Mouse (Mus musculus) spleen, adult 10 weeks (tissue): Measurements from ENCODE around the gene D10Jhu81e. TPM values are rescaled to one million over a fixed set of nuclear protein-coding genes. Genes with fewer than 3 reads are reported as not detected.

Source experiments
- polyA plus RNA-seq: library from polyadenylated mRNA; stranded (reverse); fragments of 350-450 nt; fragmentation: Illumina TruSeq; extraction: RNeasy Lipid Tissue Mini Kit (QIAGEN cat#74804); gene quantifications from one replicate; pipeline ENCODE4 v1.2.3, GENCODE M21; 2015; ENCODE audit warnings: low replicate concordance; ENCODE audit not compliant: insufficient read depth

D10Jhu81e gene
- polyA plus RNA-seq = 16.5 TPM

DNA sequence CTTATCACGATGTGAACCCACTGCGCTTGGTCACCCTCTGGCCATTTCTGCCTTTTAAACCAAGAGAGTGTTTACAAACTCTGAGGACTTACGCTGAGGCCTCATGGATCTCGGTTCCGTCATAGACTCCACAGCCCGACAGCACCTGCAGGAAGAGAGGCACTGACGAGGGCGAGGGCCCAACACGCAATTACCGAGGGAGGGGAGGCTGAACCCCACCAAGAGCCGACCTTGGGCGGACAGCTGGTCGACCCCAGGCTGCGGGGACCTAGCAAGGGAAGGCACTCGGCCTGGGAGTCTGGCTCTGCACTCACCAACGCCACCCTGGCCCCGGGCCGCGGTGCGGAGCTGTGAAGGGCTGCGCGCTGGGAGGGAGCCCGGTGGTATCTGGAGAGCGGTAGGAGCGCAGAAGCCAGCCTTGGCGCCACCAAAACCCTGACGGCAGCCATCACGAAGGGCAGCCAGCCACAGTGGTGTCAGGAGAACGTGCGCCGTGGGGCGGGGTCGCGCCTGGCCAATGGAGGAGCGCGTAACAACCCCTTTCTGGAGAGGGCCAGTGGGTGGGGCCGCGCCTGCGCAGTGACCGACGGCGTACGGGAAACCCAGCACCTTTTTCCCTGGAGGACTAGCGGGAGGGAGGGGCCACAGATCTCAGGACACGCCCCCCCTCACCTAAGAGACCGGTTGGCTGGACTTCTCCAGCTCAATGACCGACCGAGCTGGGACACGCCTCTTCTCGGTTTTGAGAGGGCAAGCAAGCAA, at the start of gene D10Jhu81e:
Gene D10Jhu81e, minus strand, starts transcription at position 502 of the 762 bp plus-strand sequence.

DNA sequence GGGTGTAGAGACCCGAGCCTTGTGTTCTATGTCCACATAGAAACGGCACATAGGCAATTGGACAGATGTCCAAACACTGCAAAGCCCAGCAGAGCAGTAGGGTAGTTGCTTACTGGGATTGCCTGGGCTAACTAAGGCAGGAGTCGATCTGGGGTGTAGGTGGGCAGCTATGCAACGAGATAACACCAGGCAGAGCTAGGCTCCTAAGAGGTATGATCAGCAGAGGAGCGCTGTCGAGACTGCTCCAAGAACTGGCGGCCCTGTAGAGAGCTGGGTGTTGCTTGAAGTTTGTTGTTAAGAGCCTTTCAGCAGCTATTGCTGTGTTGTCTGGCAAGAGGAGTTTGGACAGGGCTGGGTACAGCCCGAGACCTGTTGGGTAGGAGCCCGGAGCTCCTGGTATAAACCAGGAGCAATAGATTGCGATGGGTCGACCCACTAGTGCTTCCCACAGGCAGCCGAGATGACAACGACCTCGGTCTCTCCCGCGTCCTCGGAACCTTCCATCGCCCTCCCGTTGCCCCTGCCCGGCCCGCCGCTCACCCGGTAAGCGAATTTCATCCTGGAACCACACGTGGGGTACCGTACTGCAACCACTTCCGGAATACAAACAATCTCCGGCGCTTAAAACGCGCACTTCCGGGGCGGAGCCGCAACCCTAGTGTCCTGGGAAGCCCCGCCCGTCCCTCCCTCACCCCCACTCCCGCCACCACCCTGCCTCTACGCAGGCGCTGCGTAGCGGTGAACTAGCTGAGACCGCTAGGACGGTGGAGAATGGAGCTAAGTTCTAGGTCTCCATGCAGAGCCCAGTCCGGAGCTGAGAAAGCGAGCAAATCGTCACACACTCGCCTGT, 15.2 kb upstream of the D10Jhu81e start, which contains the start of gene Pwp2:
Gene Pwp2, minus strand, starts transcription at position 619 of the 850 bp plus-strand sequence.

Other genes starting within 250 kb of the D10Jhu81e start
- 66.5 TPM for gene Trpm2, start 199.2 kb downstream of the D10Jhu81e start, polyA plus RNA-seq
- gene 1810043G02Rik, start 191.3 kb downstream of the D10Jhu81e start, polyA plus RNA-seq = 4.4 TPM
- 8.5 TPM for gene Pfkl, start 159.7 kb downstream of the D10Jhu81e start, polyA plus RNA-seq
- not detected for gene Dnmt3l, start 127.8 kb downstream of the D10Jhu81e start, polyA plus RNA-seq
- gene Aire, start 126.2 kb downstream of the D10Jhu81e start, polyA plus RNA-seq = 1.9 TPM
- 222 TPM for gene Icosl, start 100.5 kb downstream of the D10Jhu81e start, polyA plus RNA-seq
- gene Pwp2, start 15.4 kb upstream of the D10Jhu81e start, polyA plus RNA-seq = 14.7 TPM
- gene Trappc10, start 74.9 kb upstream of the D10Jhu81e start, polyA plus RNA-seq = 37.9 TPM
- gene Agpat3, start 182.7 kb upstream of the D10Jhu81e start, polyA plus RNA-seq = 32.4 TPM
- gene Rrp1, start 243.3 kb upstream of the D10Jhu81e start, polyA plus RNA-seq = 159 TPM